Mouse (Mus musculus) retina, postnatal 7 days (tissue): ENCODE measurements at regions not wholly inside any gene's neighbourhood (a gene's known extent, or its start where the extent isn't known, plus 50 kb on each side); places are given as distances from the start of the nearest gene placed in this dataset.

ENCODE experiments used
- DNase-seq: peaks from one replicate; pipeline ENCODE4 v3.0.0-alpha.2; 2012; ENCODE audit warnings: low read depth, low spot score

GRCm38 (mm10) chr4:89505368-89505819 lies 173.8 kb upstream of the Dmrta1 start:
- no peak for DNase-seq

GRCm38 (mm10) chr4:89500232-89500631 lies 179.0 kb upstream of the Dmrta1 start:
- DNase-seq, result no peak

GRCm38 (mm10) chr4:89490947-89491346 lies 180.1 kb upstream of the Cdkn2b start:
- DNase-seq, result no peak

- DNase-seq, result no peak
These were observed 176.8 kb upstream of the Cdkn2b start for GRCm38 (mm10) chr4:89487416-89488165.

- DNase-seq, result no peak
These were observed 176.1 kb upstream of the Cdkn2b start for GRCm38 (mm10) chr4:89486963-89487362.

GRCm38 (mm10) chr4:89485981-89486531 lies 175.2 kb upstream of the Cdkn2b start:
- DNase-seq, result no peak

GRCm38 (mm10) chr4:89478646-89479237 lies 167.9 kb upstream of the Cdkn2b start:
- DNase-seq, result no peak

GRCm38 (mm10) chr4:89475848-89476247 lies 165.0 kb upstream of the Cdkn2b start:
- no peak for DNase-seq

GRCm38 (mm10) chr4:89474836-89475541 lies 164.2 kb upstream of the Cdkn2b start:
- DNase-seq, result no peak

- no peak for DNase-seq
These were observed 160.6 kb upstream of the Cdkn2b start for GRCm38 (mm10) chr4:89471426-89471825.

GRCm38 (mm10) chr4:89470756-89471155 lies 159.9 kb upstream of the Cdkn2b start:
- DNase-seq, result no peak

GRCm38 (mm10) chr4:89469883-89470282 lies 159.0 kb upstream of the Cdkn2b start:
- DNase-seq, result peak; percentile 20

- DNase-seq, result no peak
These were observed 158.6 kb upstream of the Cdkn2b start for GRCm38 (mm10) chr4:89469406-89469805.

- no peak for DNase-seq
These were observed 155.9 kb upstream of the Cdkn2b start for GRCm38 (mm10) chr4:89466766-89467165.

- no peak for DNase-seq
These were observed 152.3 kb upstream of the Cdkn2b start for GRCm38 (mm10) chr4:89463121-89463520.

GRCm38 (mm10) chr4:89460170-89460762 lies 149.4 kb upstream of the Cdkn2b start:
- no peak for DNase-seq

GRCm38 (mm10) chr4:89459346-89459666 lies 148.5 kb upstream of the Cdkn2b start:
- no peak for DNase-seq

GRCm38 (mm10) chr4:89458628-89459345 lies 147.9 kb upstream of the Cdkn2b start:
- DNase-seq, result no peak

GRCm38 (mm10) chr4:89457861-89458260 lies 147.0 kb upstream of the Cdkn2b start:
- DNase-seq, result no peak

GRCm38 (mm10) chr4:89454926-89455325 lies 144.1 kb upstream of the Cdkn2b start:
- DNase-seq, result no peak

GRCm38 (mm10) chr4:89453051-89453450 lies 142.2 kb upstream of the Cdkn2b start:
- DNase-seq, result no peak
